Mouse (Mus musculus) skeletal muscle tissue, postnatal 0 days (tissue): ENCODE measurements around the gene Taar7f. TPM values are rescaled to one million over a fixed set of nuclear protein-coding genes. Genes with fewer than 3 reads are reported as not detected.

ENCODE experiments used
- polyA plus RNA-seq: library from polyadenylated mRNA; unstranded; fragments of >200 nt; fragmentation: Nextera tagmentation; extraction: Ambion mirVana; gene quantifications from 2 replicates; pipeline ENCODE4 v1.2.1, GENCODE M21; 2015

The Taar7f gene
- not detected in 2 replicates for polyA plus RNA-seq

GRCm38 (mm10) chr10:24049210-24049609 lies at the start of gene Taar7f:
Gene Taar7f, plus strand, starts transcription at chr10:24049510.

GRCm38 (mm10) chr10:23999639-24000038 lies 49.7 kb upstream of the Taar7f start, which contains the start of gene Taar7b:
Gene Taar7b, plus strand, starts transcription at chr10:23999939.

GRCm38 (mm10) chr10:24026922-24027321 lies 22.4 kb upstream of the Taar7f start, which contains the start of gene Taar7d:
Gene Taar7d, plus strand, starts transcription at chr10:24027222.

GRCm38 (mm10) chr10:24037314-24037713 lies 12.0 kb upstream of the Taar7f start, which contains the start of gene Taar7e:
Gene Taar7e, plus strand, starts transcription at chr10:24037614.

GRCm38 (mm10) chr10:24076200-24076599 lies 26.9 kb downstream of the Taar7f start, which contains the start of gene Taar8a:
Gene Taar8a, plus strand, starts transcription at chr10:24076500.

GRCm38 (mm10) chr10:24092194-24092593 lies 42.9 kb downstream of the Taar7f start, which contains the start of gene Taar8b:
Gene Taar8b, minus strand, starts transcription at chr10:24092294.

Other genes starting within 250 kb of the Taar7f start
- gene Vnn3, start 198.0 kb upstream of the Taar7f start, polyA plus RNA-seq = 1.4 TPM in 1 of 2 replicates, not detected in the other
- 0.19 and 0.44 TPM in 2 replicates for gene Vnn1, start 154.8 kb upstream of the Taar7f start, polyA plus RNA-seq
- not detected in 2 replicates for gene Taar1, start 129.2 kb upstream of the Taar7f start, polyA plus RNA-seq
- not detected in 2 replicates for gene Taar2, start 110.9 kb upstream of the Taar7f start, polyA plus RNA-seq
- gene Taar3, start 100.0 kb upstream of the Taar7f start, polyA plus RNA-seq = not detected in 2 replicates
- not detected in 2 replicates for gene Taar4, start 89.0 kb upstream of the Taar7f start, polyA plus RNA-seq
- gene Taar5, start 78.8 kb upstream of the Taar7f start, polyA plus RNA-seq = not detected in 2 replicates
- not detected in 2 replicates for gene Taar6, start 63.9 kb upstream of the Taar7f start, polyA plus RNA-seq
- not detected in 2 replicates for gene Taar7a, start 56.0 kb upstream of the Taar7f start, polyA plus RNA-seq
- not detected in 2 replicates for gene Taar7b, start 49.6 kb upstream of the Taar7f start, polyA plus RNA-seq
- gene Taar7d, start 22.3 kb upstream of the Taar7f start, polyA plus RNA-seq = not detected in 2 replicates
- not detected in 2 replicates for gene Taar7e, start 11.9 kb upstream of the Taar7f start, polyA plus RNA-seq
- gene Taar8a, start 27.0 kb downstream of the Taar7f start, polyA plus RNA-seq = not detected in 2 replicates
- not detected in 2 replicates for gene Taar8b, start 42.8 kb downstream of the Taar7f start, polyA plus RNA-seq
- not detected in 2 replicates for gene Taar8c, start 52.4 kb downstream of the Taar7f start, polyA plus RNA-seq
- not detected in 2 replicates for gene Taar9, start 60.0 kb downstream of the Taar7f start, polyA plus RNA-seq
- 39.1 and 50.0 TPM in 2 replicates for gene Stx7, start 99.8 kb downstream of the Taar7f start, polyA plus RNA-seq
- gene Moxd1, start 174.0 kb downstream of the Taar7f start, polyA plus RNA-seq = 3.9 and 4.3 TPM in 2 replicates